Mouse (Mus musculus) layer of hippocampus, postnatal 25 days (tissue): ENCODE measurements around the gene Prss57. TPM values are rescaled to one million over a fixed set of nuclear protein-coding genes. Genes with fewer than 3 reads are reported as not detected.

Experiments
- DNase-seq, 2 experiments: peaks; one replicate each; pipeline ENCODE4 v3.0.0; 2022; ENCODE audit warnings: mixed read lengths in 2 of 2, low spot score in 1 of 2; ENCODE audit errors: extremely low spot score in 1 of 2
- total RNA-seq, 2 experiments: library from RNA; stranded (reverse); gene quantifications; 2 replicates each; pipeline ENCODE4 v1.2.3; 2021

Prss57 gene
- under 1 TPM; 0.30 to 0.33 TPM for total RNA-seq

GRCm38 (mm10) chr10:79790861-79791260 lies at the start of gene Prss57:
TSS of gene Prss57 (minus strand) at chr10:79790961.
- DNase-seq, result no peak

GRCm38 (mm10) chr10:79840091-79840490 lies 49.3 kb upstream of the Prss57 start:
- DNase-seq, result no peak

- no peak for DNase-seq
These were observed 47.4 kb upstream of the Prss57 start for GRCm38 (mm10) chr10:79838151-79838550.

GRCm38 (mm10) chr10:79836918-79837317 lies 46.2 kb upstream of the Prss57 start:
- DNase-seq, result no peak

GRCm38 (mm10) chr10:79834769-79835398 lies 44.1 kb upstream of the Prss57 start:
- DNase-seq, result peak; percentile 65 to 91

- DNase-seq, result no peak
These were observed 42.0 kb upstream of the Prss57 start for GRCm38 (mm10) chr10:79832786-79833181.

GRCm38 (mm10) chr10:79832026-79832785 lies 41.4 kb upstream of the Prss57 start:
- no peak for DNase-seq

- no peak for DNase-seq
These were observed 40.8 kb upstream of the Prss57 start for GRCm38 (mm10) chr10:79831583-79831982.

- DNase-seq, result no peak
These were observed 33.7 kb upstream of the Prss57 start for GRCm38 (mm10) chr10:79824413-79824812.

- DNase-seq, result no peak
These were observed 32.2 kb upstream of the Prss57 start for GRCm38 (mm10) chr10:79823011-79823410.

GRCm38 (mm10) chr10:79822372-79822771 lies 31.6 kb upstream of the Prss57 start:
- no peak for DNase-seq

GRCm38 (mm10) chr10:79821731-79822130 lies 31.0 kb upstream of the Prss57 start:
- no peak for DNase-seq

GRCm38 (mm10) chr10:79820782-79821181 lies 30.0 kb upstream of the Prss57 start, which contains the start of gene Misp:
TSS of gene Misp (plus strand) at chr10:79820989.
- DNase-seq, result no peak

- no peak for DNase-seq
These were observed 29.5 kb upstream of the Prss57 start for GRCm38 (mm10) chr10:79820277-79820676.

- no peak for DNase-seq
These were observed 28.8 kb upstream of the Prss57 start for GRCm38 (mm10) chr10:79819606-79820005.

GRCm38 (mm10) chr10:79818225-79818624 lies 27.5 kb upstream of the Prss57 start:
- DNase-seq, result no peak

GRCm38 (mm10) chr10:79817111-79817510 lies 26.4 kb upstream of the Prss57 start:
- DNase-seq, result no peak

- DNase-seq, result no peak
These were observed 25.1 kb upstream of the Prss57 start for GRCm38 (mm10) chr10:79815671-79816494.

GRCm38 (mm10) chr10:79814271-79814842 lies 23.6 kb upstream of the Prss57 start:
- DNase-seq, result no peak

- peak; percentile 92 to 99 for DNase-seq
These were observed 21.2 kb upstream of the Prss57 start for GRCm38 (mm10) chr10:79811736-79812637.
